Mouse (Mus musculus) myocyte (in vitro differentiated cells): ENCODE measurements around the gene Tent5b. TPM values are rescaled to one million over a fixed set of nuclear protein-coding genes. Genes with fewer than 3 reads are reported as not detected.

Source experiments
- H3K27me3 ChIP-seq: one replicate; pipeline ENCODE4 v1.6.1; 2011; ENCODE audit not compliant: control insufficient read depth, insufficient read depth, insufficient read length
- H3K36me3 ChIP-seq: one replicate; pipeline ENCODE4 v1.6.1; 2011; ENCODE audit not compliant: control insufficient read depth, insufficient read depth
- H3K4me2 ChIP-seq: one replicate; pipeline ENCODE4 v1.6.1; 2011; ENCODE audit warnings: low read depth, control low read depth
- H3K4me3 ChIP-seq: one replicate; pipeline ENCODE4 v1.5.1; 2011; ENCODE audit warnings: mild to moderate bottlenecking, control low read depth, moderate library complexity
- H3K79me2 ChIP-seq: one replicate; pipeline ENCODE4 v1.6.1; 2011; ENCODE audit not compliant: control insufficient read depth, insufficient read depth
- H3ac ChIP-seq: one replicate; pipeline ENCODE4 v1.6.1; 2011; ENCODE audit not compliant: control insufficient read depth, insufficient read length
- CEBPB ChIP-seq: IDR thresholded peaks from 2 replicates; pipeline ENCODE4 v1.6.1; 2011; ENCODE audit warnings: mild to moderate bottlenecking, moderate library complexity; ENCODE audit not compliant: poor library complexity, insufficient read depth, severe bottlenecking
- E2F4 ChIP-seq: IDR thresholded peaks from one replicate; pipeline ENCODE4 v1.6.1; 2011; ENCODE audit warnings: mild to moderate bottlenecking, control low read depth, moderate library complexity; ENCODE audit not compliant: insufficient read depth
- MAX ChIP-seq: IDR thresholded peaks from one replicate; pipeline ENCODE4 v1.6.1; 2011; ENCODE audit warnings: low read depth, mild to moderate bottlenecking, control low read depth
- MYOD1 ChIP-seq, 3 experiments: IDR thresholded peaks; one replicate each; pipeline ENCODE4 v1.6.1; 2011; ENCODE audit warnings: control low read depth in 2 of 3, low read depth in 2 of 3, mild to moderate bottlenecking in 2 of 3, moderate library complexity in 1 of 3; ENCODE audit not compliant: insufficient read length in 2 of 3, control insufficient read depth in 1 of 3
- MYOG ChIP-seq, 3 experiments: IDR thresholded peaks; one replicate each; pipeline ENCODE4 v1.6.1; 2011; ENCODE audit warnings: control low read depth in 2 of 3, low read depth in 2 of 3, mild to moderate bottlenecking in 2 of 3; ENCODE audit not compliant: insufficient read length in 2 of 3, control insufficient read depth in 1 of 3, insufficient read depth in 1 of 3
- POLR2A ChIP-seq: IDR thresholded peaks from one replicate; pipeline ENCODE4 v1.6.1; 2011; ENCODE audit warnings: low read depth, mild to moderate bottlenecking, control low read depth, moderate library complexity; ENCODE audit not compliant: insufficient read length
- POLR2AphosphoS2 ChIP-seq: IDR thresholded peaks from one replicate; pipeline ENCODE4 v1.6.1; 2011; ENCODE audit warnings: low read depth, control low read depth; ENCODE audit not compliant: insufficient read length
- REST ChIP-seq: IDR thresholded peaks from one replicate; pipeline ENCODE4 v1.6.1; 2011; ENCODE audit warnings: mild to moderate bottlenecking, control low read depth, moderate library complexity; ENCODE audit not compliant: insufficient read depth, insufficient read length
- SRF ChIP-seq: IDR thresholded peaks from one replicate; pipeline ENCODE4 v1.6.1; 2011; ENCODE audit warnings: low read depth; ENCODE audit not compliant: control insufficient read depth, insufficient read length
- TCF12 ChIP-seq: IDR thresholded peaks from one replicate; pipeline ENCODE4 v1.6.1; 2011; ENCODE audit warnings: mild to moderate bottlenecking, control low read depth; ENCODE audit not compliant: poor library complexity, insufficient read depth, severe bottlenecking
- TCF3 ChIP-seq: IDR thresholded peaks from one replicate; pipeline ENCODE4 v1.6.1; 2011; ENCODE audit warnings: low read depth, control low read depth; ENCODE audit not compliant: insufficient read length
- USF1 ChIP-seq: IDR thresholded peaks from one replicate; pipeline ENCODE4 v1.6.1; 2011; ENCODE audit warnings: low read depth, mild to moderate bottlenecking, control low read depth, moderate library complexity
- polyA plus RNA-seq: library from polyadenylated mRNA; unstranded; fragments of >200 nt; fragmentation: generic; extraction: Trizol; gene quantifications from one replicate; pipeline ENCODE4 v1.2.1, GENCODE M21; 2012; ENCODE audit warnings: missing spikeins

The Tent5b gene
- polyA plus RNA-seq, 1 experiment: 3.3 TPM

DNA sequence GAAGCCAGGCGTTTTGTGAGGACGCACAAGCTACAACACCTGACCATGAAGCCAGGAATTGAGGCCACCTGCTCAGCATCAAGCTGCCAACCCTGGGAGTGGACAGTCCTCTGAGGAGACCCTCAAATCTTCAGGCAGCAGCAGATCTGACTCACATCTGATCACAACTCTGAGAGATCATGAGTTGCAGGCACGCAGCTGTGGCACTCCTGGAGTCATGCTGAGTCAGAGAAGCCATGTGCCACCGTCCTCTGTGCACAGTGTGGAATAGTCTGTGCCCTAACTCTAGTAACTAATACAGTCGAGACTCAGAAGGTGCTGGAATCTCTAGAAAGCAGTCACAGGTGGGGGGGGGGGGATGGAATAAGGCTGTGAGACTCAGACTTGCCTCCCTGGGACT lies 32.6 kb upstream of the Tent5b start:
- TF ChIP-seq MYOD1 (IDR thresholded peaks at IDR 0.05; ENCODE audit: control insufficient read depth in 1 of 3, insufficient read length in 2 of 3, low read depth in 2 of 3): peak; percentile 37 to 78 (median 50)
- TF ChIP-seq POLR2AphosphoS2: no peak
- peak; percentile 0 to 74 (median 58) for TF ChIP-seq MYOG (IDR thresholded peaks at IDR 0.05; ENCODE audit: control insufficient read depth in 1 of 3, insufficient read depth in 1 of 3, insufficient read length in 2 of 3, low read depth in 2 of 3)
- H3ac ChIP-seq: no peak overlapping the region
- H3K27me3 ChIP-seq: no peaks in the 10 kb centered on the region
- no peak overlapping the region for H3K4me3 ChIP-seq
- H3K36me3 ChIP-seq: no peaks in the 10 kb centered on the region
- no peaks in the 10 kb centered on the region for H3K79me2 ChIP-seq
- H3K4me2 ChIP-seq: peak overlapping the region; percentile 6

GRCm38 (mm10) chr4:133447967-133448366 lies 32.0 kb upstream of the Tent5b start:
- H3K4me3 ChIP-seq: no peak overlapping the region
- H3K27me3 ChIP-seq: no peaks in the 10 kb centered on the region
- no peaks in the 10 kb centered on the region for H3K79me2 ChIP-seq
- no peak overlapping the region for H3K4me2 ChIP-seq
- TF ChIP-seq POLR2A: no peak
- no peak for TF ChIP-seq USF1
- TF ChIP-seq TCF12: no peak
- no peak for TF ChIP-seq REST
- TF ChIP-seq MAX: no peak
- TF ChIP-seq TCF3: no peak
- no peak for TF ChIP-seq POLR2AphosphoS2
- no peak for TF ChIP-seq MYOG (IDR thresholded peaks at IDR 0.05; ENCODE audit: control insufficient read depth in 1 of 3, insufficient read depth in 1 of 3, insufficient read length in 2 of 3, low read depth in 2 of 3)
- TF ChIP-seq MYOD1 (IDR thresholded peaks at IDR 0.05; ENCODE audit: control insufficient read depth in 1 of 3, insufficient read length in 2 of 3, low read depth in 2 of 3): no peak
- TF ChIP-seq CEBPB: no peak
- TF ChIP-seq SRF: no peak
- TF ChIP-seq E2F4: no peak
- no peak overlapping the region for H3ac ChIP-seq
- no peaks in the 10 kb centered on the region for H3K36me3 ChIP-seq

DNA sequence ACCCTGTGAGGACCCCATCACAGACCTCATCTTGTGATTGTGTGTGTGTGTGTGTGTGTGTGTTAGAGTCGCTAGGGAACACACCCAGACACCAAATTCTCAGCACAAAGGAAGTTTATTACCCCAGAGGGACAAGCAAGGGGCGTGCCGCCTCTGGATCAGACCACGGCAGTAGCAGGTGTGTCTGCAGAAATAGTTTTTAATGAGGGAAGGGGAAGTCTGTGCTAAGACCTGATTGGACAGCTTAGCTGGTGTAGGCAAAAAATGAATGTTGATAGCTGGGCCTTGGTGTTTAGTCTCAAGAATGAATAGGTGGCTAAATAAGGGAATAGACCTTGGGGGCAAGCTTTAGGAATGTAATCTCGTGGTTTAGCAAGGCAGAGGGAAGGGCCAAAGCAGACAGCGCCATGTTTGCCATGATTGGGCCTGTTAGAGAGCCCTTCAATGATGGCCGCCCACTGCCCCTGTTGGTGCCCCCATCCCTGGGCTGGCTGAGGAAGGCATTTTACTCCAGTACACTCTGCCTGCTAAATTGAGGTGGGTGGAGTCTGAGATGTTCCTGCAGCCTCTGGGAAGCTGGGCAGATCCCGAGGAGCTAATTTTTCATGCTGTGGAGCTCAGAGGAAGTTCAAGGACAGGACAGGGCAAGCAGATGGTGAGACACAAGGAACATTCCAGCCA lies 31.1 kb upstream of the Tent5b start:
- no peak overlapping the region for H3ac ChIP-seq
- peak in 1 of 3 experiments; percentile 41 for TF ChIP-seq MYOD1 (IDR thresholded peaks at IDR 0.05; ENCODE audit: control insufficient read depth in 1 of 3, insufficient read length in 2 of 3, low read depth in 2 of 3)
- no peak for TF ChIP-seq E2F4

GRCm38 (mm10) chr4:133449726-133450125 lies 30.2 kb upstream of the Tent5b start:
- H3ac ChIP-seq: no peak overlapping the region
- no peaks in the 10 kb centered on the region for H3K27me3 ChIP-seq
- TF ChIP-seq TCF12 (no peak), USF1 (no peak), REST (no peak), POLR2A (no peak), MYOD1 (IDR thresholded peaks at IDR 0.05; ENCODE audit: control insufficient read depth in 1 of 3, insufficient read length in 2 of 3, low read depth in 2 of 3) (no peak), TCF3 (no peak), E2F4 (no peak), POLR2AphosphoS2 (no peak), MAX (no peak)
- no peak overlapping the region for H3K4me3 ChIP-seq
- no peaks in the 10 kb centered on the region for H3K36me3 ChIP-seq
- H3K79me2 ChIP-seq: no peaks in the 10 kb centered on the region
- no peak overlapping the region for H3K4me2 ChIP-seq

More for the DNA sequence above, 31.1 kb upstream of the Tent5b start:
- Histone ChIP-seq H3K4me3 (no peak overlapping the region), H3K4me2 (no peak overlapping the region), H3K79me2 (no peaks in the 10 kb centered on the region), H3K27me3 (no peaks in the 10 kb centered on the region), H3K36me3 (no peaks in the 10 kb centered on the region)

GRCm38 (mm10) chr4:133451536-133451935 lies 28.4 kb upstream of the Tent5b start:
- TF ChIP-seq MYOD1 (IDR thresholded peaks at IDR 0.05; ENCODE audit: control insufficient read depth in 1 of 3, insufficient read length in 2 of 3, low read depth in 2 of 3): no peak
- no peak for TF ChIP-seq E2F4
- TF ChIP-seq USF1: no peak
- no peak for TF ChIP-seq TCF12
- no peak for TF ChIP-seq CEBPB
- TF ChIP-seq POLR2AphosphoS2: no peak
- no peak for TF ChIP-seq SRF
- TF ChIP-seq TCF3: no peak
- TF ChIP-seq MYOG (IDR thresholded peaks at IDR 0.05; ENCODE audit: control insufficient read depth in 1 of 3, insufficient read depth in 1 of 3, insufficient read length in 2 of 3, low read depth in 2 of 3): no peak
- TF ChIP-seq POLR2A: no peak
- no peak for TF ChIP-seq REST
- no peak for TF ChIP-seq MAX
- no peak overlapping the region for H3K4me2 ChIP-seq

More at GRCm38 (mm10) chr4:133451536-133451935, 28.4 kb upstream of the Tent5b start:
- Histone ChIP-seq H3ac (no peak overlapping the region), H3K4me3 (no peak overlapping the region), H3K27me3 (no peaks in the 10 kb centered on the region), H3K79me2 (no peaks in the 10 kb centered on the region), H3K36me3 (no peaks in the 10 kb centered on the region)
